Mouse (Mus musculus): Measurements from ENCODE around the gene Myo1d.

Gene Myo1d

DNA sequence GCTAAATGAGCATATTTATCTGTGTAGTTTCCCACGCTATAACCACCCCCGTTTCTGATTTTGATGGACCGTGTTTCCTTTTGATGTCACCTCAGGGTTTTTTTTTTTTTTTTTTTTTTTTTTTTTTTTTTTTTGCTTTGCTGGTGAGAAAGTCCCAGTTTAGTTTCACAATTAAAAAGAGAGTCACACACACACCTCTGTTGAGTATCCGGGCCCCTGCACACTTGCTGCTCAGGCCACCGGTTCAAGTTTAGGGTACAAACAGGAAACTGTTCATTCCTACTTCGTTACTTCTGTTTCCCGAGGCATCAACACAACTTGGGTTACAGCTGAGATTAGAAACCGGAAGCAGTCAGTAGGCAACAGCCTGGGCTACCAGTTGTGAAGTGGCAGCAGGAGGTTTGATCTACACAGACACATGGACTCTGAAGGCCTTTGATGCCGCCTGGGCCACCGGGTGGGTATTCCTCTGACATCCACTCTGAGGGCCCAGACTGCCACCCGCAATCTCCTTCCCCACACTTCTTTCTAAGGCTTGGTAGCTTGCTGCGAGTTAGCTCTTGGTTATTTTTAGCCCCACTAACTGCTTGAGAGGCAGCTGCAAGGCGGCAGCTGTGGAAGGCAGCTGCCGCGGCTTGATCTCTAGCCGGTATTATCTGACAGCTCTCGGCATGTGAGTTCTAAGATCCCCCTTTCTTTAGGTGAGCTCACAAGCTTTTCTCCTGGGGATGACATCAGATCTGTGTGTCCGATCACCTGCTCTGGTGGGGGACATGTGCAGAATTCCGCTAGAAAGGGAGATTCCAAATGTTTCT lies 271.3 kb downstream of the Myo1d start:
- in situ Hi-C loops (cut with MboI, MseI): loop anchor here in 1 of 2 experiments (10.0 kb wide), 1 partner anchor 1416 kb away; no protein-coding TSS in a partner anchor

DNA sequence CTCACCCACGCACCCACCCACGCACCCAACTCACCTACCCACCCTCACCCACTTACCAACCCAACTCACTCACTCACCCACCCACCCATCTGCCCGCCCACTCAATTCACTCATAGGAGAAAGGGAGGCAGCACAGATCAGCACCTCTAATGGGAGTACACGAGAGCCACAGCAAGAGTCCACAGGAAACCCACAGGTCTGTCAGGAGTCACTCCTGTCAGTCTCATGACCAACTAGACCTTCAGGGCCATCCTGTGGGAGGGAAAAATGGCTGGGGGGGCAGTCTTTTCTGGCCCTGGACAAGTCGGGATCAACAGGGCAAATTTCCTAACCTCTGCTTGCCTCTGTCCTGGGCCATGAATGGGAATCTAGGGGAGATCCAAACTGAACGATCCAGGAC lies 272.0 kb downstream of the Myo1d start:
- in situ Hi-C loops (cut with MboI, MseI): loop anchor here in 1 of 2 experiments (10.0 kb wide), 1 partner anchor 1417 kb away; no protein-coding TSS in a partner anchor

DNA sequence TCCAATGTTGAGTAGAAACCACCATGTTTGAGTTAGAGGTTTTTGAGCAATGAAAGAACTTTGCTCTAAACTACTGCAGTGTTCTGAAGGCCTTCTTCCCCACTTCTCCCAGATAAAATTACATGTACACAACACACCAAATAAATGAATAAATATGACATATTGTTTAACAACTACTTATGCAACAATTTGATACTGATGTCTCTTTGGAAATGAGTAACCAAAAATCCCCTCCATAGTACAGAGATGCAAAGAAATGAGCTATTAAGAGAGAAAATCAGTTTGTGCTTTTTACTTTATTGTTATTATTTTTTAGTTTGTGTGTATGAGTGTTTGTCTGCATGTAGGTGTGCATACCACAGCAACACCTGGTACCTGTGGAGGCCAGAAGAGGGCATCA lies 273.3 kb downstream of the Myo1d start:
- in situ Hi-C loops (cut with MboI, MseI): loop anchor here in 1 of 2 experiments (10.0 kb wide), 1 partner anchor 1418 kb away; no protein-coding TSS in a partner anchor

DNA sequence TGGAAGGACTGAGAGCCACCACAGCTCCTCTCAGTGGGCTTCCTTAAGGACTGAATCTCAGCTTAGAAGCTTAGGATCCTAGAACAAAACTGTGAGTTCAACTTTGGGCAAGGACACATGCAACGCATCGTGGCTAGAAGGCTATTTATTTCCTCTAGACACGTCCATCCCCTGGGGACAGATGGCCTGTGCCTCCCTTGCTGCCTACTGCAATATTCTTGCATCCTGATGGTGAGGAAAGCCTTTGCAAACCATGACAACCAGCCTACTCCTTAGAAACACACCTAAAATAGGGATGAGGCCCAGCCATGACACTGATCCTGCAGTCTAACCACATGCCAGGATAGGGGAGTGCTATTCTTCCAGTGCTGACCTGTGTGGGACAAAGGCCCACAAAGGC lies 274.2 kb downstream of the Myo1d start:
- in situ Hi-C loops (cut with MboI, MseI): loop anchor here in 1 of 2 experiments (10.0 kb wide), 1 partner anchor 1419 kb away; no protein-coding TSS in a partner anchor

GRCm38 (mm10) chr11:80504519-80505385 lies 275.1 kb downstream of the Myo1d start:
- in situ Hi-C loops (cut with MboI, MseI): loop anchor here in 1 of 2 experiments (10.0 kb wide), 1 partner anchor 1420 kb away; no protein-coding TSS in a partner anchor

GRCm38 (mm10) chr11:80503726-80504452 lies 275.9 kb downstream of the Myo1d start:
- in situ Hi-C loops (cut with MboI, MseI): loop anchor here in 1 of 2 experiments (10.0 kb wide), 1 partner anchor 1421 kb away; no protein-coding TSS in a partner anchor

DNA sequence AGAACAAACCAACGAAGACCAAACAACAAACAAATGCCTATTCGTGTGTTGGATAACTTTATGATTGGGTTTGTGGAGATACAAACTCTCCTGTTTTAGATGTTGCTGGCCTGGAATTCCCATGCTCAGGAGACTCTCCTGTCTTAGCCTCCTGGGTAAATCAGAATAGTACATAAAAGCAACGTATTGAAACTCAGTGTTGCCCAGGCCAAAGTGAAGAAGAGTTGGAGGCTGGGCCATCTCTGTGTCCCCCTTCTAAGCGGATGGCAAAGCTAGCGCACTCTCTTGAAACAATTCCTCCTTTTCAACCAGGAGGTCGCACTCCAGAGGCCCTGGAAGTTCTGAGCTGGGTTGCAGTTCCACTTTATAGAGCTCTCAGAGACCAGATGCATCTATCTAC lies 276.5 kb downstream of the Myo1d start:
- in situ Hi-C loops (cut with MboI, MseI): loop anchor here in 1 of 2 experiments (10.0 kb wide), 1 partner anchor 1422 kb away; no protein-coding TSS in a partner anchor

- in situ Hi-C loops (cut with MboI, MseI): loop anchor here in 1 of 2 experiments (10.0 kb wide), 1 partner anchor 275 kb away; no protein-coding TSS in a partner anchor
These were observed 280.3 kb downstream of the Myo1d start for GRCm38 (mm10) chr11:80499550-80499952.

DNA sequence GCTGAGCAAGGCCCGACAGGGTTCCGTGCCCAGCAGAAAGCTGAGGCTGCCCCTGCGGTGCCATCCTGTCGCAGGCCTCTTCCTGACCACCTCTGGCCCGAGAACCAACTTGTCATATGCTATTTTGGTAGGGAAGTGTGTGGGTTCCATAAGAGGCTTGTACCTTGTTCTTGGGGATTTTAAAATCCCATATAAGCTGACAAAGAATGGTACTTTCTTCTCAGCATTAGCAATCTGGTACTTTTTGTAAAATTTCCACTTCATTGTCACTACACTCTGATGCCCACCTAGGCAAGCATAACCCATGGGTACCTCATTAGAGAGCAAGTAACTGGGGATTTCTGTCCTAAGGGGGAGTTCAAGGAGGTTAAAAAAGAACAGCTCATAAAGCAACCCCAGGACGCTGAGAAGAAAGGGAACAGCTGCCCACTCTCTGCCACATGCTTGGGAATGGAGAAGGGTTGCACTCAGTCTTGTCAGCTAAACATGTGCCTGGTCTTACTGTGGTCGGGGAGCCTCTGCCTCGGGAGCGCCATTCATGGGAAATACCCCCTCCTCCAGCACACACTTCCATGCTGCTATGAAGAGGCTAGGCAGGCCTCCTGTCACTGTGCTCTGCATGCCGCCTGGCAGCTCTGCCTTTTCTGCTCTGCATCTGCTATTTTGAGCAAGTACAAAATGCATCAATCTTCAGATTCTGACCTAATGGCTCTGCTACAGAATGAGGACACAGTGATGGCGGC lies 281.3 kb downstream of the Myo1d start:
- in situ Hi-C loops (cut with MboI, MseI): loop anchor here in 1 of 2 experiments (10.0 kb wide), 1 partner anchor 276 kb away; no protein-coding TSS in a partner anchor

GRCm38 (mm10) chr11:80497225-80497919 lies 282.5 kb downstream of the Myo1d start:
- in situ Hi-C loops (cut with MboI, MseI): loop anchor here in 1 of 2 experiments (10.0 kb wide), 1 partner anchor 277 kb away; no protein-coding TSS in a partner anchor

GRCm38 (mm10) chr11:80496640-80497039 lies 283.2 kb downstream of the Myo1d start:
- in situ Hi-C loops (cut with MboI, MseI): loop anchor here in 1 of 2 experiments (10.0 kb wide), 1 partner anchor 278 kb away; no protein-coding TSS in a partner anchor

DNA sequence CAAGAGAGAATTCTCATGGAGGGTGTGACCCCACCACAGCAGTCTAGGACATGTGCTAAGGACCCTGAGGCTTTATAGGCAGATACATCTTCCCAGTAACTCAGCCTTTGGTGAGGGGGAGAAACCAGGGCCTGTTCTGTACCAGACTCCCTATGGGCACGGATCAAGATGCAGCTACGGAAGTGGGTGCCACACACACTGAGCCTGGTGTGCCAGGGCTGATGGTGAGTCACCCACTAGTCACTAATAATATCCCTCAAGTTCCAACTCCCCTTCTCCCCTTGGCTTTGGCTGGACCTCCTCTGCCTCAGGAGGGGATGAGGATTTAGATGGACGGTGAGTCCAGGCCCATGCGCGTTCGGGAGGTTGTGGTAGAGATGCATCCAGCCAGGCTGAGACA lies 283.9 kb downstream of the Myo1d start:
- in situ Hi-C loops (cut with MboI, MseI): loop anchor here in 1 of 2 experiments (10.0 kb wide), 1 partner anchor 279 kb away; no protein-coding TSS in a partner anchor

- in situ Hi-C loops (cut with MboI, MseI): loop anchor here in 1 of 2 experiments (10.0 kb wide), 1 partner anchor 280 kb away; no protein-coding TSS in a partner anchor
These were observed 285.0 kb downstream of the Myo1d start for GRCm38 (mm10) chr11:80494852-80495251.

GRCm38 (mm10) chr11:80493186-80493585 lies 286.6 kb downstream of the Myo1d start:
- in situ Hi-C loops (cut with MboI, MseI): loop anchor here in 1 of 2 experiments (10.0 kb wide), 1 partner anchor 282 kb away; no protein-coding TSS in a partner anchor

DNA sequence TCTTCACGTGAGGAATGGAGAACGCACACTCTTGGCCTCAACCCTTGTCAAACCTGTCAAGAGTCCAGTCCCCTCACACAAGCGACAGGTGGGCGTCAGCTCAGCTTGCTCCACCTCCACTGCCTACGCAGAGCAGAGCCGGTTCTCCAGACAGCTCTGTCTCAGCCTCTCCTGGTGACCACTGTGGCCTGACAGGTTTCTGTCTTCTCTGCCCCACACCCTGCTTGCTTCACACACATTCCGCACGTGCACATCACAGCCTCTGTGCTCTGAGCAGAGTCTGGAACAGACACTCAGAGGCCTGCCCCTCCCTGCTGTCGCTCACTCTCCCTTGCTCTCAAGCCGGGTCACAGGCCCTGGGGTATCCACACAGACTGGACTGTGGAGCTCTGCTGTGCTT lies 289.0 kb downstream of the Myo1d start:
- in situ Hi-C loops (cut with MboI, MseI): loop anchor here in 1 of 2 experiments (10.0 kb wide), 1 partner anchor 284 kb away; no protein-coding TSS in a partner anchor

DNA sequence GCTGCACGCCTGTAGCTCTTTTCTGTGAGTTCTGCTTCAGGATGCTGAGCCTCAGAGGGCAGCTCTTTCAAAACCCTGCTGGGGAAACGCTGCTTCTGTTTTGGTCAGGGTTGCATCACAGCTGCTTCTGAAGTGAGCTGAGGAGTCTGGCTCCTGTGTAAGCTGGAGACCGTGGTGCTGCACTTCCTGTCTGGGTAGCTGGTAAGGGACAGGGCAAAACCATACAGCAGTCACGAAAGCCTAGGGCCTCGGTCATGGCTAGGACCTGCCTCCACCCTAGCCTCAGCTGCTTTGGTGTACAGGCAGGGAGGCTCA lies 290.0 kb downstream of the Myo1d start:
- in situ Hi-C loops (cut with MboI, MseI): loop anchor here in 1 of 2 experiments (10.0 kb wide), 1 partner anchor 285 kb away; no protein-coding TSS in a partner anchor

DNA sequence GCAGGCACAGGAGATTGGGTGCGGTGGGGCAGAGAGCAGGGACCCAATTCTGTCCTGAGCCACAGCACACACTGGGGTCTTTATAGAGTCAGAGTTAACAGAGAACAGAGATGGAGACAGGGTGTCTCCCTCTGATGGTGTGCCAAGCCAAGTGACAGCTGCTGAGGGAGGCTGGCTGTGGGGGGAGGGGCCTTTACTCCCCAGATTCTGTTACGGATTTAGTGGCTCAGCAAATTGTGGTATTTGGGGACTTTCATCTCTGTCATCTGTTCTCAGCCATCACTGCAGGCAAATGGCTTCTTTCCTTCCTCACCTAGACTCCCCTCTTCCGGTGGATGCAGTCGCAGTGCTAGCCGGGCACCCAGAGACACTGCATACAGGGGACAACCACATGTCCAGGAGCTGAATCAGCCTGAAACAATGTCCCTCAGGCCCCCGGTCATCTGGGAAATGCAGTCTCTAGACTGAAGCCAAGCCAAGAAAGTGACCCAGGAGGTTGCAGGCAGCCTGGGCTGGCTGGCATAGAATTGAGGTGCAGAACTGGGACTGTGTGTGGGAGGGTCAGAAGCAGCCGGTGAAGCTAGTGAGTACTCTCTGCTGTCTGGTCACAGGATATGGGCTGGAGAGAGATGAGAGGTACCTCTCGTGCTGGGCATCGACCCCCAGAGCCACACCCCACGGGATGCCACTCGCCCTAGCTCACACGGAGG lies 290.5 kb downstream of the Myo1d start:
- in situ Hi-C loops (cut with MboI, MseI): no loop called here

GRCm38 (mm10) chr11:80487904-80488587 lies 291.8 kb downstream of the Myo1d start:
- in situ Hi-C loops (cut with MboI, MseI): no loop called here
